Comparison of ENCODE assay signal across 8 mouse cellular contexts in the genomic region with DNA sequence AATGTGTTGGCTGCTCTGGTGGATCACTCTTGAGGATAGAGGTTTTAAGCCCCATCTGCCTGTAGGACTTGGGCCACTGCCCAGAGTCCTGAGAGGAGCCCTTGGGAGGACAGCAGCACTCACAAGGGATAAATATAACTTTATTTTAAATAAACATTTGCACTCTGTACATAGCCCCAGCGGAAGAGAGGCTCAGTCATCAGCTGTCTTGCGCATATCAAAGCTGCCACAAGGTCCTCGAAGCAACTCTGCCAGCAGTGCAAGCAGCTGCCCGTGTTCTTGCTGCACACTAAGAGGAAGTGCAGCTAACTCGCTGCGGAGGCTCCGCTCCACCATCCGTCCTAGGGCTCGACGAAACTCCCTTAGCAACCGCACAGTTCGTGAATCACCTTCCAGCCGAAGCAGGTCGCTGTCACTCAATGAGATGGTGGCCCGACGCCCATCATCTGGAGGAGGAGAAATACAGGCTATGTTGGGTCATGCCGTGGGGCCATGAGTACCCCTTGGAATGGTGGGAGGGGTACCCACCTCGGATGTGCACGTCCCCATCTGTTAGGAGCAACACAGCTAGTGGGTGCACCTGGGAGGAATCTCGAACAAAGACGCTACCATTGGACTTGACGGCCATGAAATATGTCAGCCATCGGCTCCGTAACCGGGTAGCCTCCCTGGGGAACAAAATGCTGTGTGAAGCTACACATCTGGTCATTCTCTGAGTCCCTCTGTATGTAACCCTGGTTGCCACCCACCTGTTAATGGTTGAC. TPM values are rescaled to one million over a fixed set of nuclear protein-coding genes. Genes with fewer than 3 reads are reported as not detected.
DNase-seq lines count a peak whose midpoint lies in the region; ATAC-seq and TF ChIP-seq lines count a peak whose summit lies in the region.

No protein-coding gene starts in this region.

- H3K9me3 ChIP-seq in heart, embryonic 10.5 days, result no peaks in the 10 kb centered on the region
- no peaks in the 10 kb centered on the region for H3K9me3 ChIP-seq in megakaryocyte, embryonic 14.5 days
- no peaks in the 10 kb centered on the region for H3K9me3 ChIP-seq in heart, postnatal 0 days (replicated peaks; ENCODE audit: control insufficient read depth, low read length)
- no peaks in the 10 kb centered on the region for H3K9me3 ChIP-seq in stomach, embryonic 14.5 days (ENCODE audit: control insufficient read depth, low read depth, low read length)

- no peak for TF ChIP-seq CTCF in heart, adult 2 months (IDR thresholded peaks at IDR 0.05)
- TF ChIP-seq CTCF in heart, postnatal 0 days (IDR thresholded peaks at IDR 0.05; ENCODE audit: low read depth), result no peak

- TF ChIP-seq EP300 in heart, adult 2 months (IDR thresholded peaks at IDR 0.05; ENCODE audit: insufficient read depth, low read depth, low read length), result 0 out of 2 replicates have a peak, but pooled peaks have one; percentile 27
- no peak for TF ChIP-seq EP300 in heart, postnatal 0 days (IDR thresholded peaks at IDR 0.05; ENCODE audit: low read depth)

- peaks cover 7% of the 10 kb centered on the region; the same call in 1 of the 2 replicates for H3K4me1 ChIP-seq in heart, adult 2 months (ENCODE audit: control insufficient read depth, insufficient read depth, low read length)
- 0 out of 2 replicates have a peak, but pooled peaks cover 3% of the 10 kb centered on the region for H3K4me1 ChIP-seq in heart, embryonic 10.5 days
- H3K4me1 ChIP-seq in megakaryocyte, embryonic 14.5 days, result peaks cover 34% of the 10 kb centered on the region
- peaks cover 18% of the 10 kb centered on the region for H3K4me1 ChIP-seq in heart, postnatal 0 days (ENCODE audit: control insufficient read depth, insufficient read depth)
- H3K4me1 ChIP-seq in stomach, embryonic 14.5 days (ENCODE audit: control insufficient read depth, insufficient read depth, low read length), result 0 out of 2 replicates have a peak, but pooled peaks cover 3% of the 10 kb centered on the region

- no peak overlapping the region for H3K4me2 ChIP-seq in heart, postnatal 0 days (ENCODE audit: low read depth, low read length)
- no peak overlapping the region for H3K4me2 ChIP-seq in stomach, embryonic 14.5 days (replicated peaks; ENCODE audit: low read depth, low read length)

- no peak for ATAC-seq in megakaryocyte, adult 5-6 weeks (ENCODE audit: poor library complexity, severe bottlenecking)
- ATAC-seq in heart, postnatal 0 days (ENCODE audit: insufficient read depth, low read depth), result peak; percentile 72
- ATAC-seq in stomach, embryonic 14.5 days (ENCODE audit: insufficient number of reproducible peaks, insufficient read depth, low FRiP score, low read depth), result peak; percentile 39; the same call in 1 of the 2 replicates

- H3K27me3 ChIP-seq in heart, adult 2 months (ENCODE audit: control insufficient read depth, insufficient read depth, low read length), result no peaks in the 10 kb centered on the region
- no peaks in the 10 kb centered on the region for H3K27me3 ChIP-seq in heart, embryonic 10.5 days (ENCODE audit: insufficient read depth, poor library complexity, severe bottlenecking)
- H3K27me3 ChIP-seq in megakaryocyte, embryonic 14.5 days (replicated peaks), result peaks cover 3% of the 10 kb centered on the region
- H3K27me3 ChIP-seq in heart, postnatal 0 days (ENCODE audit: control insufficient read depth, insufficient read depth, low read length), result no peaks in the 10 kb centered on the region
- no peaks in the 10 kb centered on the region for H3K27me3 ChIP-seq in stomach, embryonic 14.5 days (ENCODE audit: control insufficient read depth, insufficient read depth, low read length)

- 55% methylated on average over 25 of the region's 25 CpGs for WGBS in heart, adult 2 months
- WGBS in heart, embryonic 10.5 days, result 92% methylated on average over 25 of the region's 25 CpGs
- 56% methylated on average over 25 of the region's 25 CpGs for WGBS in heart, postnatal 0 days
- 81% methylated on average over 25 of the region's 25 CpGs for WGBS in stomach, embryonic 14.5 days

- peak; percentile 41 to 61 for DNase-seq in heart, adult 2 months
- DNase-seq in heart, embryonic 10.5 days (ENCODE audit: low spot score), result no peak
- DNase-seq in heart, postnatal 0 days (ENCODE audit: low spot score), result peak; percentile 72
- no peak for DNase-seq in thymus, postnatal 36 days
- no peak for DNase-seq in left cerebral cortex, adult 8-10 months (ENCODE audit: low spot score in 2 of 2)

- H3K36me3 ChIP-seq in heart, adult 2 months (ENCODE audit: control insufficient read depth, insufficient read depth, low read length), result peaks cover 4% of the 10 kb centered on the region
- H3K36me3 ChIP-seq in heart, embryonic 10.5 days, result peaks cover 98% of the 10 kb centered on the region
- H3K36me3 ChIP-seq in megakaryocyte, embryonic 14.5 days (replicated peaks; ENCODE audit: low read length), result peaks cover 83% of the 10 kb centered on the region
- peaks cover 73% of the 10 kb centered on the region for H3K36me3 ChIP-seq in heart, postnatal 0 days (replicated peaks; ENCODE audit: control insufficient read depth, insufficient read depth, low read length)
- peaks cover 63% of the 10 kb centered on the region for H3K36me3 ChIP-seq in stomach, embryonic 14.5 days (ENCODE audit: control insufficient read depth, insufficient read depth, low read length)

- no peak overlapping the region for H3K9ac ChIP-seq in heart, adult 2 months (ENCODE audit: low read depth, low read length)
- no peak overlapping the region for H3K9ac ChIP-seq in heart, postnatal 0 days (replicated peaks; ENCODE audit: low read depth, low read length)
- no peak overlapping the region for H3K9ac ChIP-seq in stomach, embryonic 14.5 days (replicated peaks; ENCODE audit: low read depth, low read length)

- intact Hi-C loops in heart, adult 2 months (cut with DNase I), result no loop called here

- H3K4me3 ChIP-seq in heart, adult 2 months, result no peak overlapping the region
- H3K4me3 ChIP-seq in heart, embryonic 10.5 days, result no peak overlapping the region
- H3K4me3 ChIP-seq in megakaryocyte, embryonic 14.5 days (replicated peaks), result peak overlapping the region; percentile 8
- H3K4me3 ChIP-seq in heart, postnatal 0 days (ENCODE audit: low read depth, low read length), result no peak overlapping the region
- no peak overlapping the region for H3K4me3 ChIP-seq in stomach, embryonic 14.5 days (ENCODE audit: low read depth, low read length)

- H3K27ac ChIP-seq in heart, adult 2 months, result peak overlapping the region; percentile 10
- no peak overlapping the region for H3K27ac ChIP-seq in heart, embryonic 10.5 days
- H3K27ac ChIP-seq in heart, postnatal 0 days (ENCODE audit: low read depth), result peak overlapping the region; percentile 62
- H3K27ac ChIP-seq in stomach, embryonic 14.5 days (ENCODE audit: low read length), result no peak overlapping the region

- H3K79me2 ChIP-seq in heart, adult 2 months (replicated peaks; ENCODE audit: control insufficient read depth, insufficient read depth, low read length), result no peaks in the 10 kb centered on the region

- TF ChIP-seq POLR2A in heart, adult 2 months (IDR thresholded peaks at IDR 0.05; ENCODE audit: insufficient read depth, low read depth, low read length), result no peak

RNA-seq across cellular contexts. Expression of gene Smarcc1, which starts 33.1 kb away (rescaled TPM):
- 10 to 100 TPM; 24.1 to 25.2 TPM for total RNA-seq in heart, adult 2 months (2021)
- polyA plus RNA-seq in heart, adult 2 months (2012; rRNA removed), result 8.4 and 10.6 TPM in 2 replicates
- 105 and 119 TPM in 2 replicates for polyA plus RNA-seq in heart, embryonic 10.5 days (2016; fragmentation: Nextera tagmentation; extraction: Ambion mirVana)
- 25.1 and 89.2 TPM in 2 replicates for polyA plus RNA-seq in megakaryocyte, embryonic 14.5 days (2012; ENCODE audit: insufficient read depth, low replicate concordance)
- total RNA-seq in megakaryocyte, adult 5-6 weeks (2015), result 52.4 and 55.5 TPM in 2 replicates
- 27.4 and 45.0 TPM in 2 replicates for total RNA-seq in megakaryocyte, adult 5-6 weeks (2017)
- total RNA-seq in heart, postnatal 0 days (2014; rRNA removed; ENCODE audit: low replicate concordance), result 7.8 and 28.3 TPM in 2 replicates
- 31.9 and 32.3 TPM in 2 replicates for polyA plus RNA-seq in heart, postnatal 0 days (2015; fragmentation: Nextera tagmentation; extraction: Ambion mirVana)
- 143 and 158 TPM in 2 replicates for polyA plus RNA-seq in stomach, embryonic 14.5 days (2014; fragmentation: Nextera tagmentation; extraction: Ambion mirVana)
- total RNA-seq in left cerebral cortex, adult 8-10 months (2022), result 10 to 100 TPM; 65.3 to 82.2 (median 72.2) TPM

RNA-seq across cellular contexts. Expression of gene Dhx30, which starts 33.2 kb away (rescaled TPM):
- 10 to 100 TPM; 64.8 to 68.6 TPM for total RNA-seq in heart, adult 2 months (2021)
- 56.7 and 73.5 TPM in 2 replicates for polyA plus RNA-seq in heart, adult 2 months (2012; rRNA removed)
- 130 and 141 TPM in 2 replicates for polyA plus RNA-seq in heart, embryonic 10.5 days (2016; fragmentation: Nextera tagmentation; extraction: Ambion mirVana)
- 8.9 and 15.5 TPM in 2 replicates for polyA plus RNA-seq in megakaryocyte, embryonic 14.5 days (2012; ENCODE audit: insufficient read depth, low replicate concordance)
- total RNA-seq in megakaryocyte, adult 5-6 weeks (2015), result 29.6 and 29.8 TPM in 2 replicates
- 25.4 and 27.1 TPM in 2 replicates for total RNA-seq in megakaryocyte, adult 5-6 weeks (2017)
- total RNA-seq in heart, postnatal 0 days (2014; rRNA removed; ENCODE audit: low replicate concordance), result 111 and 120 TPM in 2 replicates
- polyA plus RNA-seq in heart, postnatal 0 days (2015; fragmentation: Nextera tagmentation; extraction: Ambion mirVana), result 63.6 and 66.4 TPM in 2 replicates
- polyA plus RNA-seq in stomach, embryonic 14.5 days (2014; fragmentation: Nextera tagmentation; extraction: Ambion mirVana), result 123 and 125 TPM in 2 replicates
- 100 to 1,000 TPM; 158 to 171 (median 165) TPM for total RNA-seq in left cerebral cortex, adult 8-10 months (2022)

Comparison
In these comparisons a context has a peak if more than half of its experiments do, and no peak if none do; other contexts are left out.
1. DNase-seq: peak in heart, adult 2 months (2 of 2) and heart, postnatal 0 days (single experiment); none in heart, embryonic 10.5 days (single experiment), thymus, postnatal 36 days (0 of 2) and left cerebral cortex, adult 8-10 months (0 of 2).
2. H3K27ac ChIP-seq: peak in heart, adult 2 months (single experiment) and heart, postnatal 0 days (single experiment); none in heart, embryonic 10.5 days (single experiment) and stomach, embryonic 14.5 days (single experiment).